Mouse (Mus musculus) thymus, postnatal 25 days (tissue): ENCODE measurements around the gene Cd70.

Experiments used
- DNase-seq: peaks from one replicate; pipeline ENCODE4 v3.0.0; 2022

Gene Cd70

GRCm38 (mm10) chr17:57148994-57149803 lies at the start of gene Cd70:
Cd70 (minus strand) TSS chr17:57149777.
- no peak for DNase-seq

DNA sequence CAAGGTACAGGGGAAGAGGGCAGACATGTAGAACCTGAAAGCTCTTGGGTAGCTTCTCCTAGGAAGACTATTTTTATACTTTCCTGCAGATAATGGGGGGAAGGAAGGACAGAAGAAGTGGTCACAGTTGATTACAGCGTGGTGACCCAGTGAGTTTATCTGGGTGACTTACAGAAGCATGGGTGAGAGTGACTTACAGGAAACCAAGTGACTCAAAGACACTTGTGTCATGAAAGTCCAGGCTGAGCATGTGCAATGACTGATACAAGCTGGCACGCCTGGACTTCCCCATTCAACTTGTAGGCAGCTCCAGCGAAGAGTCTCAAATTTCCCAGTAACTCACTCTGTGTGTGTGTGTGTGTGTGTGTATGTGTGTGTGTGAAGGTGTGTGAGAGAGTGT lies 48.7 kb upstream of the Cd70 start:
- no peak for DNase-seq

- DNase-seq = no peak
Measured at GRCm38 (mm10) chr17:57195326-57196010, 45.9 kb upstream of the Cd70 start.

GRCm38 (mm10) chr17:57194771-57195170 lies 45.2 kb upstream of the Cd70 start:
- DNase-seq = peak; percentile 43

DNA sequence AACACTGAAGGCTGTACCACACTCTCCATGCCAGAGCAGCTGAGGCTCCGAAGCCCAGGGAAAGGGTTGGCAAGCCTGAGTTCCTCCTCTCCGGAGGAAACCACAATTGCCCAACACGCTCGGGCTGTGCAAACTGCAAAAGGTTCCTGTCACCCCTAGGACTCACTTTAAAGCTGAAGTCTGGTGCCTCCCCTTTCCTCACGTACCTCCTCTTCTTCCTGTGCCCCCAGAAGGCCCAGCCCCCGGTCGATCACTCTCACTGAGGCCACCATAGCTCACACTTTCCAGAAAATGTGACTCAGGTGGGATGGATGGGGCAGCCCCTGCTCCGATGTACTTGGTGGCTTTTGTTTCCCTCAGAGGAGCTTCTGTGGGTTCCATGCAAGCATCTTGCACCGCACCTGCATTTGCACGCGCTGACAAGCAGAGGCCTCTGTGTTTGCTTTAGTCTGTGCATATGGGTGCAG lies 44.5 kb upstream of the Cd70 start, which contains the start of gene Tnfsf14:
Gene Tnfsf14 (minus strand): TSS at position 137 of the 467 bp plus-strand sequence.
- DNase-seq = peak; percentile 80

DNA sequence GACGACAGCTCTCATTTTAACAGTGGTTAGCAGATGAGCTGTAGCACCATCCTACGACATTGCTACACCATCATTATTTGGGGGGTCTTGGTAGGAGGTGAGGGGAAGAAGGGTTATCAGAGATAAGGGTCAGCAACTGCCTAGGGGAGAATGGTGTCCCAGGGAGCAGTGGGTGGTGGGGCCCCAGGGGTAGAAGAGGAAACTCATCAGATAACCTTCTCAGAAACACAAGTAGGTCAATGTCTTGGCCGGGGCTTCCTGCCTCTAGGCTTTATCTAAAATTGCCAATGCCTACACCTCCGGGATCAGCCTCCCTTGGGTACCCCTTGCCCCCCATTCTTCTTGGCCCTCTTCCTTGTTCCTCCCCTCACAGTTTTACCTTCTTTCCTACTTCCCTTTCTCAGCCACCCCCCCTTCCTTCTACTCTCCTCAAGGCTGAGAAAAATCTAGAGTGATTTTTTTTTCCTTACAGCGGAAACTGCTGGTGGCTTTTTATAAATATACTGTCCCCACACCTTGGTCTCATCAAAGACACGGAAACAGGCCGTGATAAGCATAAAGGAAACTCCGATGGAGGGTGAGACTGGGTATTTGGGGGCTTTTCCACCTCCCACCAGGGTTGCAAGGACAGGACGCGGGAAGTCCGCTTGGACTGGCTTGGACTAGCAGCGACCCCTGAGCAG lies 39.1 kb upstream of the Cd70 start:
- no peak for DNase-seq

DNA sequence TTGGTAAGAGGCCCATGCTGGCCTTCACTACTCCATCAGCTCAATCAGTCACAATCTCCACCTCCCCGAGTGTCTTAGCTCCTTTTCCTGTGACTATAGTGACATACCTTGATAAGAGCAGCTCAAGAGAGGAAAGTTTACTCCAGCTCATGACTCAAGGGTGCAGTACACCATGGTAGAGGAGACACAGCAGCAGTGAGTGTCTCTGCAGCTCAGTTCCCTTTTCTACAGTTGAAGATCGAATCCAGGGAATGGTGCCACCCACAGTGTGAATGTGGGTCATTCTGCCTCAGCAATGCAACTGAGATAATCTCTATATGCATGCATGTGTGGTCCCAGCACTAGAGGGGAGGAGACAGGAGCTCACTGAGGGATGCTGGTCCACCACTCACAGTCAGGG lies 36.1 kb upstream of the Cd70 start:
- no peak for DNase-seq

DNA sequence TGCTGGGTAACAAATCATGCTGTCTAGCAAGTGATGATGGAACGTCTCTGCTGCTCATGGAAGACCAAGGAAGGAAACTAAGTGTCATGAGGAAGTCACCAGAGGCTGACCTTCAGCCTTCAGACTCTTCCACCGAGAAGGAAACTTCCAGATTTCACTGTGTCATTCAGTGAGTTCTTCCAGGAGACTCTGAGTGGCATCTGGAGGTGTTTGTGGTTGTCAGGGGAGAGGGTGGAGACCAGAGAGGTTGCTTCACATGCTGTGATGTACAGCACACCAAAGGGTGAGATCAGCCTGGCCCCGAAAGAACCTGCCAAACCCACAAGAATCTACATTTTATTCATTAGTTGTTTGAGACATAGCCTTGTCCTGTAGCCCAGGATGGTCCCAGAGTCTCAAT lies 33.3 kb upstream of the Cd70 start:
- no peak for DNase-seq

- DNase-seq = peak; percentile 79
Measured at GRCm38 (mm10) chr17:57180363-57180762, 30.8 kb upstream of the Cd70 start.

DNA sequence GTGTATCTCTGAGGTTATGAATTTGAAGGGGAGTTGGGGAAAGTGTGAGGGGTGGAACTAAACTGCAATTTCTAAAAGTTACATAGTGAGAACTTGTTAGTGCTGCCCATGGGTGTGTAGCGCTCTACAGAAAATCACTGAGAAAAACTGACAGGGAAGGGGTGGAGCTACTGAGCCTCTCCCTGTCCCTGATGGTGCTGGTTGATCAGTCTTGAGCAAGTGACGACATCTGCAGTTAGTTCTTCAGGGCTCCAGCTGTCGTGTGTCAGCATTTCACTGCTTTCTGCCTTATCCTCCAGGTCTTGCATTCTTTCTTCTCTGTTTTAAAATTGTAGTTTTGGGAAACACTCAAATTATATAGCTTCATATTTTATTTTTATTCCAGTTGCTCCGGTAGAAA lies 23.8 kb upstream of the Cd70 start:
- DNase-seq = no peak

DNA sequence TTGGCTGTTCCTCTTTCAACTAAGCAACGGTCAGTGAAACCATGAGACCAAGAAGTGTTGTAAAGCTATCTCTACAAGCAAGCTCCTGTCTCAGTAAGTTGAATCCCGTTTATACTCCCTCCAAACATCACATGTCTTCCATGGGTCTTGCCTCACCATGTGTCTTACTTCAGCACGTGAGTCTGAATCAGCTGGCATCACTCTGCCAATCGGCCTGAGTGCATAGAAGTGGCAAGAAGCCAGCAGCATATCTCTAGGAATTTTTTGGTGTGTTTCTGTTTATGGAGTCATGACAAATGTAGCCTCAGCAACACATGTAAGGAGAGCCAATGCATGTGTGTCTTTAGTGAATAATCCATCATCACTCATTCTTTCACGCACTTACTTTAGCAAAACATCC lies 22.8 kb upstream of the Cd70 start:
- no peak for DNase-seq

GRCm38 (mm10) chr17:57170616-57171260 lies 21.2 kb upstream of the Cd70 start:
- DNase-seq = no peak

DNA sequence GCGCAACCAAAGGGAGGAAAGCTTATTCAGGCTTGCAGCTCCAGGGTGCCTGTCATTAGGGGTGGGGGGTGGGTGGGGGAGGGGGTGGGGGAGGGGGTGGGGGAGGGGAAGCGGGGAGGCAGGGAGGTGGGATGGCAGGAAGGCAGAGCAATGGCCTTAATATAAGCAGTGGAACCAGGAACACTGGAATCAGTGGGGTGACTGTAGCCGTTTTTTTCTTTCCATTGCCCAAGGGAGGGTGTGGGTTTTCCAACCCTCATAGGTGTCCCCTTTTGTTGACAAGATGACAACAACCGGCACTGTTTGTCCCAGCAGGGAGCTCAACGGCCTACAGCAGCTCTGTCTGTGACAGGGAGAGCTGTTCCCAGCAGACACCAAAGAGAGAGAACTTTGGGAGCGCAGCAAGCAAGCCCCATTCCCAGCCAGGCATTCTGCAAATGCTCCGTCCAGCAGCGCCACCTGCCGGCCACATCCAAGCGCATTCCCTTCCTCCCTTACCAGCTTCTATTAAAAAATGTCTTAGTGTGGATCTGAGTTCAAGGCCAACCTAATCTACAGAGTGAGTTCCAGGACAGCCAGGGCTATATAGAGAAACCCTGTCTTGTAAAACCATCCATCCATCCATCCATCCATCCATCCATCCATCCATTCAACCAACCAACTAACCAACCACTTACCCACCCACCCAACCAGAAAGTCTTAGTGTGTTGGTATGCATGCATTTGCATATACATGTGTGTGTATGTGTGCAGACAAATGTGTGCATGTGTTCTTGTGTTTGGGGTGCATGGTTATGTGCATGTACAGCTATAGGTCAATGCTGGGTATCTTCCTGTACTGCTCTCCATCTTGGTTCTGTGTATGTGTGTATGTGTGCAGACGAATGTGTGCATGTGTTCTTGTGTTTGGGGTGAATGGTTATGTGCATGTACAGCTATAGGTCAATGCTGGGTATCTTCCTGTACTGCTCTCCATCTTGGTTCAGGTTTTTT lies 17.5 kb upstream of the Cd70 start:
- DNase-seq = peak; percentile 84

DNA sequence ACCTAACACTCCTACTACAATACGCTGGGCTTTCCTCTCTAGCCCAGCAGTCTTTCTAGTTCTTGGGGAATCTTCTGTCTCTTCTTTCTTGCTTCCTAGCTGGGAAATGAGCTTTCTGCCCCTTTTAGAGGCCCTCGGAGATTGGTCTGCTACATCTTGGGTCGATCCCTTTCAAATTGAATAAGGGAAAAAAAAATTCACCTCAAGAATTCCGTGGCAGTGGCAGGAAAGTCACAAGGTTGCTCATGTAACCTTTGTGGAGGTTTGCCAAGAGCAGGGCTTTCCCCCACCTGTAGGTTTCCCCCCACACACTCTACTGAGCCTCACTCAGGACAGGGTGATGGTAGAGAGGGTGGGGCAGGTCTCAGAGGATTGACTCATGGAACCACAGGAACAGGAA lies 4.2 kb upstream of the Cd70 start:
- no peak for DNase-seq

GRCm38 (mm10) chr17:57153006-57153405 lies 3.4 kb upstream of the Cd70 start:
- no peak for DNase-seq

GRCm38 (mm10) chr17:57148343-57148742 lies 1.2 kb downstream of the Cd70 start:
- DNase-seq = no peak

DNA sequence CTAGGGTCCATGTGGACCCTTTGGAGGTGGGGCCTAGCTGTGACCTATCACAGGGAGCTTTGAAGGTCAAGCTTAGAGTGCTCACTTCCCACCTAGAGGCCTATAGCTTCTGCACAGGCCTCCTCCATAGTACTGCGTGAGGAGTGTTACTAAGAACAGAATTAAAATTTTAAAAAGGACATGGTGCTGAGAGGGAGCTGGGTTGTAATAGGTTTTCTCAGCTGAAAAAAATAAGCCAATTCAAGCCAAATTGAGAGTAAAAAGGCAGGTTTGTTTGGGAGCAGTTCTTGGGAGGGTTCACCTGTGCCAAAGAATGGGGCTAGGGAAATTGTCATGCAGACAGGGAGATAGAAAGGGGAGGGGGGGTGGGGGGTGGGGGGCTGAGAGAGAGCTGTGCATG lies 4.5 kb downstream of the Cd70 start:
- no peak for DNase-seq

- DNase-seq = no peak
Measured at GRCm38 (mm10) chr17:57143704-57144103, 5.9 kb downstream of the Cd70 start.

DNA sequence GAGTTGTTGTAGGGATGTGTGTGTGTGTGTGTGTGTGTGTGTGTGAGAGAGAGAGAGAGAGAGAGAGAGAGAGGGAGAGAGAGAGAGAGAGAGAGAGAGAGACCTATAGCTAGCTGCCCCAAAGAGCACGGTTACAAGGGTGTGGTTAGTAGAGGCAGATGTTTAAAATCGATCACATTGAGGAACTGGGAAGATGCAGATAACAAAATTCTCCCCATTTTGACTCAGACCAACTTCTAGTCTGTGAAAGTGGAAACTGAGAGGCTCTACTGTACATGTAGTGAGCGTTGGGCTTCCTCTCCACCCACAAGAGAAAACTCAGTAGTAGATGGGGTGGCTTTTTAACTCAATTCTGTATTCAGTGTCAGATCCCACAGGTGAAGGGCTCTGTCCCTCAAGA lies 9.9 kb downstream of the Cd70 start:
- DNase-seq = no peak

GRCm38 (mm10) chr17:57138676-57139075 lies 10.9 kb downstream of the Cd70 start:
- no peak for DNase-seq

DNA sequence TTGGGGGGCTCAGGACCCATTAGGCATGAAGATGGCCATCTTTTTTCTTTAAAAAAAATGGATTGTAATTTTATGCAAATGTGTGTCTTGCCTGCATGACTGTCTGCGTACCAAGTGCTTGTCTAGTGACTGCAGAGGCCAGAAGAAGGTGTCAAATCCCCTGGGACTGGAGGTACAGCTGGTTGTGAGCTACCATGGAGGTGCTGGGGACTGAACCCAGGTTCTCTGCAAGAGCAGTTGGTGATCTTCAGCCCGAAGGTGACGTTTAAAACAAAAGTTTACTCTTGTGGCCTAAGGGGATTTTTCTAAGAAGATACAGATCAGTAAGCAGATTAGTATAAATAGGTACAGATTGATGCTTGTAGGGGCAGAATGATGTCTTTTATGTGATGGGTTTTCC lies 13.9 kb downstream of the Cd70 start:
- no peak for DNase-seq

GRCm38 (mm10) chr17:57134693-57135092 lies 14.9 kb downstream of the Cd70 start:
- no peak for DNase-seq
